ENCODE assay signal across 8 mouse cellular contexts in genomic region chr4:100722532-100722931, GRCm38 (mm10). TPM values are rescaled to one million over a fixed set of nuclear protein-coding genes. Genes with fewer than 3 reads are reported as not detected.
A peak's percentile ranks its signal among the peaks of the same experiment; 100 is the strongest.
DNase-seq lines count a peak whose midpoint lies in the region; ATAC-seq lines count a peak whose summit lies in the region.

No protein-coding gene starts in this region.

- intact Hi-C loops in heart, postnatal 10 days (cut with DNase I) = loop anchor here (5.0 kb wide), 2 partner anchors 135 to 425 kb away; no protein-coding TSS in a partner anchor

- WGBS in forebrain, embryonic 10.5 days = 20% methylated on average over 9 of the region's 9 CpGs
- 24% methylated on average over 9 of the region's 9 CpGs for WGBS in forebrain, embryonic 15.5 days
- 27% methylated on average over 9 of the region's 9 CpGs for WGBS in midbrain, embryonic 14.5 days

- H3K27me3 ChIP-seq in forebrain, embryonic 10.5 days (ENCODE audit: poor library complexity, severe bottlenecking) = peaks cover 4% of the 10 kb centered on the region
- no peaks in the 10 kb centered on the region for H3K27me3 ChIP-seq in forebrain, embryonic 15.5 days
- no peaks in the 10 kb centered on the region for H3K27me3 ChIP-seq in midbrain, embryonic 14.5 days (ENCODE audit: control insufficient read depth, insufficient read depth, low read length)

- H3K36me3 ChIP-seq in forebrain, embryonic 10.5 days (replicated peaks) = no peaks in the 10 kb centered on the region
- no peaks in the 10 kb centered on the region for H3K36me3 ChIP-seq in forebrain, embryonic 15.5 days
- H3K36me3 ChIP-seq in midbrain, embryonic 14.5 days (ENCODE audit: control insufficient read depth, insufficient read depth, low read length) = no peaks in the 10 kb centered on the region

- H3K4me1 ChIP-seq in forebrain, embryonic 10.5 days = peaks cover 26% of the 10 kb centered on the region
- H3K4me1 ChIP-seq in forebrain, embryonic 15.5 days = no peaks in the 10 kb centered on the region
- peaks cover 10% of the 10 kb centered on the region for H3K4me1 ChIP-seq in midbrain, embryonic 14.5 days (ENCODE audit: control insufficient read depth, insufficient read depth, low read length)

- H3K4me3 ChIP-seq in forebrain, embryonic 10.5 days = no peak overlapping the region
- no peak overlapping the region for H3K4me3 ChIP-seq in forebrain, embryonic 15.5 days
- no peak overlapping the region for H3K4me3 ChIP-seq in midbrain, embryonic 14.5 days (replicated peaks; ENCODE audit: low read depth, low read length)

- peak; percentile 49 for DNase-seq in forebrain, embryonic 10.5 days (ENCODE audit: extremely low spot score, low spot score)
- peak; percentile 76 for DNase-seq in ES-CJ7 (ENCODE audit: low read depth, low spot score)
- DNase-seq in cerebellum, adult 9-11 months = peak; percentile 2
- peak; percentile 27 to 68 for DNase-seq in heart, postnatal 10 days
- peak; percentile 10 for DNase-seq in left cerebral cortex, adult 11 months (ENCODE audit: low spot score)
- DNase-seq in midbrain, embryonic 14.5 days = peak; percentile 57
- DNase-seq in urinary bladder, adult 2 months (ENCODE audit: low spot score) = peak; percentile 51

- H3K9me3 ChIP-seq in forebrain, embryonic 10.5 days = peaks cover 6% of the 10 kb centered on the region; the same call in 1 of the 2 replicates
- no peaks in the 10 kb centered on the region for H3K9me3 ChIP-seq in forebrain, embryonic 15.5 days
- H3K9me3 ChIP-seq in midbrain, embryonic 14.5 days (ENCODE audit: control insufficient read depth, low read length) = no peaks in the 10 kb centered on the region

- H3K9ac ChIP-seq in forebrain, embryonic 15.5 days (replicated peaks) = no peak overlapping the region
- H3K9ac ChIP-seq in midbrain, embryonic 14.5 days (replicated peaks; ENCODE audit: low read length) = no peak overlapping the region

- H3K27ac ChIP-seq in forebrain, embryonic 10.5 days = no peak overlapping the region
- no peak overlapping the region for H3K27ac ChIP-seq in forebrain, embryonic 15.5 days (replicated peaks)
- H3K27ac ChIP-seq in midbrain, embryonic 14.5 days (replicated peaks; ENCODE audit: low read depth, low read length) = no peak overlapping the region

- H3K4me2 ChIP-seq in forebrain, embryonic 15.5 days (replicated peaks) = no peak overlapping the region
- no peak overlapping the region for H3K4me2 ChIP-seq in midbrain, embryonic 14.5 days (ENCODE audit: low read length)

- ATAC-seq in forebrain, embryonic 15.5 days (replicated peaks) = no peak
- ATAC-seq in midbrain, embryonic 14.5 days (ENCODE audit: low FRiP score, low TSS enrichment) = 0 out of 2 replicates have a peak, but pooled peaks have one; percentile 17

RNA-seq across cellular contexts. Expression of gene Cachd1, which starts 53.9 kb away (rescaled TPM):
- polyA plus RNA-seq in forebrain, embryonic 10.5 days (2016; fragmentation: Nextera tagmentation; extraction: Ambion mirVana) = 25.5 and 26.8 TPM in 2 replicates
- 18.1 and 20.3 TPM in 2 replicates for polyA plus RNA-seq in forebrain, embryonic 15.5 days (2015; fragmentation: Nextera tagmentation; extraction: Ambion mirVana)
- 1 to 10 TPM; 5.5 to 8.5 TPM for total RNA-seq in heart, postnatal 10 days (2021)
- polyA plus RNA-seq in midbrain, embryonic 14.5 days (2014; fragmentation: Nextera tagmentation; extraction: Ambion mirVana) = 50.0 TPM in 2 replicates
- polyA plus RNA-seq in urinary bladder, adult 2 months (2012; rRNA removed) = 20.5 and 22.2 TPM in 2 replicates

Comparison
In these comparisons a context has a peak if more than half of its experiments do, and no peak if none do; other contexts are left out.
1. DNase-seq: peak in every context shown above with its lines; median percentile 76 in ES-CJ7; 57 in midbrain, embryonic 14.5 days; 51 in urinary bladder, adult 2 months; 49 in forebrain, embryonic 10.5 days; 48 in heart, postnatal 10 days; 10 in left cerebral cortex, adult 11 months; 2 in cerebellum, adult 9-11 months.